Mouse (Mus musculus): ENCODE measurements around the gene Zfp444. TPM values are rescaled to one million over a fixed set of nuclear protein-coding genes. Genes with fewer than 3 reads are reported as not detected.
"Not testable (repeated sequence)": the region's sequence is repeated elsewhere in the genome, so short reads cannot be mapped to it uniquely, and the experiment has no call there.

Zfp444 gene
- polyA plus RNA-seq, 1 experiment from 2014 or later: 66.2 TPM

GRCm38 (mm10) chr7:6170871-6171270 is 1.2 kb upstream of the Zfp444 start:
- ATAC-seq (replicated peaks; ENCODE audit: low FRiP score, low read depth): no peak
- H3K9ac ChIP-seq (ENCODE audit: low read depth, low read length): 0 out of 2 replicates have a peak overlapping the region, but pooled peaks have one; percentile 55
- peak overlapping the region; percentile 84 for H3K4me2 ChIP-seq (ENCODE audit: low read length)

DNA sequence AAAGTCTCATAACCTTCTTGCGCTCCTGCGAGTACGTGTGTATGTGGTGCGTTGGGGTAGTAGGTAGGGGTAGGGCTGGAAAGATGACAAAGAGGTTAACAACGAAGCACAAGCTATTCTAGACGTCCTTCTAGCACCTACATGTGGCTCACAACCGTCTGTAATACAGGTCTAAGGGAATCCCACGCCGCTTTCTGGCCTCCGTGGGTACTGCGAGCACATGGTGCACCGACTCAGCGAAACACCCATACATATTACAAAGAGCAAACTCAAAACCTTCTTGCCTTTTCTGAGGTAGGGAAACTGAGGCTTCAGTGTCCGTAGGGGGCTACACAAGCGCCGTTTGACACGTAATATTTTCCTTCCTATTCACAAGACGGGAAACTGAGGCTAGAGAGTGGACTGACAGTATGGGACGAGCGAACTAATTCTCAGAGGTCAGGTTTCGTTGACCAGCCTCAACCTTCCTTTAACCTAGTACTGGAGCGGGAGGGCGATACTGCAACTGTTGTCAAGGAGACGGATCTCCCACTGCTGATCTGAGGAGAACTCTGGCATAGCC is 501 bp upstream of the Zfp444 start:
- DNase-seq (ENCODE audit: low spot score) (peak; percentile 80), ATAC-seq (replicated peaks; ENCODE audit: low FRiP score, low read depth) (peak; percentile 44)
- no peaks in the 10 kb centered on the region for H3K9me3 ChIP-seq (replicated peaks; ENCODE audit: low read length)
- peak overlapping the region; percentile 55 for H3K9ac ChIP-seq (ENCODE audit: low read depth, low read length)
- 0 out of 2 replicates have a peak, but pooled peaks cover 2% of the 10 kb centered on the region for H3K36me3 ChIP-seq (ENCODE audit: insufficient read depth, low read length)
- under 1% methylated on average over 24 of the region's 24 CpGs for WGBS
- peak overlapping the region; percentile 84 for H3K4me2 ChIP-seq (ENCODE audit: low read length)
- H3K27me3 ChIP-seq (ENCODE audit: insufficient read depth, low read length): no peaks in the 10 kb centered on the region
- H3K27ac ChIP-seq: peak overlapping the region; percentile 87
- H3K4me1 ChIP-seq (replicated peaks; ENCODE audit: insufficient read depth, low read length): peaks cover 5% of the 10 kb centered on the region; the same call in 1 of the 2 replicates
- peak overlapping the region; percentile 69 for H3K4me3 ChIP-seq (replicated peaks; ENCODE audit: low read depth, low read length)
- TF ChIP-seq CTCF (IDR thresholded peaks at IDR 0.05; ENCODE audit: low read depth): peak; percentile 67

More at GRCm38 (mm10) chr7:6170871-6171270, 1.2 kb upstream of the Zfp444 start:
- H3K27ac ChIP-seq: peak overlapping the region; percentile 87
- H3K36me3 ChIP-seq (ENCODE audit: insufficient read depth, low read length): 0 out of 2 replicates have a peak, but pooled peaks cover 2% of the 10 kb centered on the region
- WGBS: 49% methylated on average over 6 of the region's 6 CpGs
- TF ChIP-seq CTCF (IDR thresholded peaks at IDR 0.05; ENCODE audit: low read depth): no peak
- no peaks in the 10 kb centered on the region for H3K27me3 ChIP-seq (ENCODE audit: insufficient read depth, low read length)
- no peaks in the 10 kb centered on the region for H3K9me3 ChIP-seq (replicated peaks; ENCODE audit: low read length)
- peaks cover 5% of the 10 kb centered on the region; the same call in 1 of the 2 replicates for H3K4me1 ChIP-seq (replicated peaks; ENCODE audit: insufficient read depth, low read length)
- peak overlapping the region; percentile 69; the same call in 1 of the 2 replicates for H3K4me3 ChIP-seq (replicated peaks; ENCODE audit: low read depth, low read length)
- DNase-seq (ENCODE audit: low spot score): no peak

GRCm38 (mm10) chr7:6172674-6173244 is 733 bp downstream of the Zfp444 start:
- no peak for TF ChIP-seq CTCF (IDR thresholded peaks at IDR 0.05; ENCODE audit: low read depth)
- peak overlapping the region; percentile 84 for H3K4me2 ChIP-seq (ENCODE audit: low read length)
- H3K4me1 ChIP-seq (replicated peaks; ENCODE audit: insufficient read depth, low read length): peaks cover 5% of the 10 kb centered on the region; the same call in 1 of the 2 replicates
- H3K9me3 ChIP-seq (replicated peaks; ENCODE audit: low read length): no peaks in the 10 kb centered on the region
- H3K36me3 ChIP-seq (ENCODE audit: insufficient read depth, low read length): 0 out of 2 replicates have a peak, but pooled peaks cover 2% of the 10 kb centered on the region
- peak; percentile 37 for DNase-seq (ENCODE audit: low spot score)
- ATAC-seq (replicated peaks; ENCODE audit: low FRiP score, low read depth): peak; percentile 6
- H3K27me3 ChIP-seq (ENCODE audit: insufficient read depth, low read length): no peaks in the 10 kb centered on the region
- peak overlapping the region; percentile 87 for H3K27ac ChIP-seq
- 2% methylated on average over 28 of the region's 28 CpGs for WGBS
- H3K9ac ChIP-seq (ENCODE audit: low read depth, low read length): peak overlapping the region; percentile 79
- H3K4me3 ChIP-seq (replicated peaks; ENCODE audit: low read depth, low read length): peak overlapping the region; percentile 69

- peaks cover 5% of the 10 kb centered on the region; the same call in 1 of the 2 replicates for H3K4me1 ChIP-seq (replicated peaks; ENCODE audit: insufficient read depth, low read length)
- WGBS: 92% methylated on average over 8 of the region's 8 CpGs
- TF ChIP-seq CTCF (IDR thresholded peaks at IDR 0.05; ENCODE audit: low read depth): no peak
- 0 out of 2 replicates have a peak overlapping the region, but pooled peaks have one; percentile 36 for H3K27ac ChIP-seq
- H3K4me3 ChIP-seq (replicated peaks; ENCODE audit: low read depth, low read length): no peak overlapping the region
- H3K9me3 ChIP-seq (replicated peaks; ENCODE audit: low read length): no peaks in the 10 kb centered on the region
- DNase-seq (ENCODE audit: low spot score) (no peak), ATAC-seq (replicated peaks; ENCODE audit: low FRiP score, low read depth) (no peak)
- H3K36me3 ChIP-seq (ENCODE audit: insufficient read depth, low read length): 0 out of 2 replicates have a peak, but pooled peaks cover 2% of the 10 kb centered on the region
- H3K27me3 ChIP-seq (ENCODE audit: insufficient read depth, low read length): no peaks in the 10 kb centered on the region
- H3K4me2 ChIP-seq (ENCODE audit: low read length): no peak overlapping the region
- H3K9ac ChIP-seq (ENCODE audit: low read depth, low read length): no peak overlapping the region
Measured at GRCm38 (mm10) chr7:6173872-6174271, 1.8 kb downstream of the Zfp444 start.

GRCm38 (mm10) chr7:6174365-6174987 is 2.5 kb downstream of the Zfp444 start:
- H3K27me3 ChIP-seq (ENCODE audit: insufficient read depth, low read length); H3K36me3 ChIP-seq (ENCODE audit: insufficient read depth, low read length); ATAC-seq (replicated peaks; ENCODE audit: low FRiP score, low read depth); DNase-seq (ENCODE audit: low spot score); H3K4me3 ChIP-seq (replicated peaks; ENCODE audit: low read depth, low read length); H3K9ac ChIP-seq (ENCODE audit: low read depth, low read length); H3K4me2 ChIP-seq (ENCODE audit: low read length); H3K4me1 ChIP-seq (replicated peaks; ENCODE audit: insufficient read depth, low read length); H3K9me3 ChIP-seq (replicated peaks; ENCODE audit: low read length): not testable (repeated sequence)
- peak overlapping the region; percentile 47; the same call in 1 of the 2 replicates for H3K27ac ChIP-seq
- peak; percentile 51 for TF ChIP-seq CTCF (IDR thresholded peaks at IDR 0.05; ENCODE audit: low read depth)
- WGBS: 64% methylated on average over 9 of the region's 9 CpGs

DNA sequence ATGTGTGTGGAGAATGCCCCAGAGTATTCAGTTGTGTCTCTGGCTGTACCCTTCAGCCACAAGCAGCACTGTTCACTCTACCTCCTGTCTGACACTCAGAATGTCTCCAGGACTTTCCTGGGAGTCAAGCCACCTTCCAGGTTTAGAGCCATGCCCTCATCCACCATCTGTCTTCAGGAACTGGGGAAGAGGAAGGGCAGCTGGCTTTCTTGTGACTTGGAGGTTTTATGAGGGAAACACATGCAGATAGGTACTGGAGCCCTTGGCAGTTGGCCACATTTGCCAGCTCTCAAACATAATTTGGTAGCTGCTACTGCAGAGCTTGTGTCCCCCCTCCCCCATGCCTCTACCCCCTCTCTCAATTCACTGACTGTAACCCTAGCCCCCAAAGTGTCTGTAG is 7.0 kb downstream of the Zfp444 start:
- H3K9me3 ChIP-seq (replicated peaks; ENCODE audit: low read length): no peaks in the 10 kb centered on the region
- no peak for TF ChIP-seq CTCF (IDR thresholded peaks at IDR 0.05; ENCODE audit: low read depth)
- H3K36me3 ChIP-seq (ENCODE audit: insufficient read depth, low read length): peaks cover 6% of the 10 kb centered on the region; the same call in 1 of the 2 replicates
- H3K4me2 ChIP-seq (ENCODE audit: low read length): no peak overlapping the region
- no peak overlapping the region for H3K4me3 ChIP-seq (replicated peaks; ENCODE audit: low read depth, low read length)
- DNase-seq (ENCODE audit: low spot score): no peak
- no peak overlapping the region for H3K9ac ChIP-seq (ENCODE audit: low read depth, low read length)
- no peak for ATAC-seq (replicated peaks; ENCODE audit: low FRiP score, low read depth)
- H3K4me1 ChIP-seq (replicated peaks; ENCODE audit: insufficient read depth, low read length): no peaks in the 10 kb centered on the region
- H3K27me3 ChIP-seq (ENCODE audit: insufficient read depth, low read length): no peaks in the 10 kb centered on the region
- H3K27ac ChIP-seq: no peak overlapping the region
